Mouse (Mus musculus) neural tube, embryonic 11.5 days (tissue): ENCODE measurements around the gene Dennd1a. TPM values are rescaled to one million over a fixed set of nuclear protein-coding genes. Genes with fewer than 3 reads are reported as not detected.

Experiments used
- ATAC-seq: fragments of 200-750 bp; cut with Nextera tagmentation; 2 replicates; pipeline ENCODE4 v1.8.0; 2017; ENCODE audit warnings: moderate number of reproducible peaks, mild to moderate bottlenecking, moderate TSS enrichment, moderate library complexity; ENCODE audit not compliant: insufficient read depth, low FRiP score, low TSS enrichment
- DNase-seq: peaks from one replicate; pipeline ENCODE4 v3.0.0-alpha.2; 2015; ENCODE audit warnings: low spot score
- H3K27ac ChIP-seq: fragments of 300-500 bp; sonication (generic); 2 replicates; pipeline ENCODE4 v1.5.1; 2014; ENCODE audit warnings: low read depth, mild to moderate bottlenecking, low read length
- H3K27me3 ChIP-seq: fragments of 300-500 bp; sonication (generic); 2 replicates; pipeline ENCODE4 v1.6.1; 2014; ENCODE audit warnings: mild to moderate bottlenecking, low read length, mixed read lengths; ENCODE audit not compliant: control insufficient read depth, insufficient read depth
- H3K36me3 ChIP-seq: fragments of 300-500 bp; sonication (generic); 2 replicates; pipeline ENCODE4 v1.6.1; 2014; ENCODE audit warnings: mild to moderate bottlenecking, low read length, moderate library complexity, mixed read lengths; ENCODE audit not compliant: control insufficient read depth, insufficient read depth
- H3K4me1 ChIP-seq: fragments of 300-500 bp; sonication (generic); 2 replicates; pipeline ENCODE4 v1.6.1; 2014; ENCODE audit warnings: low read length, mixed read lengths; ENCODE audit not compliant: control insufficient read depth, insufficient read depth
- H3K4me2 ChIP-seq: fragments of 300-500 bp; sonication (generic); 2 replicates; pipeline ENCODE4 v1.6.1; 2014; ENCODE audit warnings: low read depth, mild to moderate bottlenecking, moderate library complexity
- H3K4me3 ChIP-seq: fragments of 300-500 bp; sonication (generic); 2 replicates; pipeline ENCODE4 v1.5.1; 2014; ENCODE audit warnings: low read depth, low read length
- H3K9ac ChIP-seq: fragments of 300-500 bp; sonication (generic); 2 replicates; pipeline ENCODE4 v1.6.1; 2014; ENCODE audit warnings: mild to moderate bottlenecking, low read length
- H3K9me3 ChIP-seq: fragments of 300-500 bp; sonication (generic); 2 replicates; pipeline ENCODE4 v1.6.1; 2016; ENCODE audit warnings: low read length; ENCODE audit not compliant: control insufficient read depth
- WGBS: fragments of 180-500 bp; shearing (Covaris S2); extraction: QIAGEN DNeasy Blood & Tissue Kit; methylation state at CpG from one replicate; pipeline ENCODE4 v1.1.7; 2014; 5-methylcytosine and 5-hydroxymethylcytosine counted together
- polyA plus RNA-seq: library from polyadenylated mRNA; unstranded; fragments of >200 nt; fragmentation: Nextera tagmentation; extraction: Ambion mirVana; gene quantifications from 2 replicates; pipeline ENCODE4 v1.2.1, GENCODE M21; 2014

Dennd1a gene
- polyA plus RNA-seq, 1 experiment from 2014 or later = 7.3 TPM

DNA sequence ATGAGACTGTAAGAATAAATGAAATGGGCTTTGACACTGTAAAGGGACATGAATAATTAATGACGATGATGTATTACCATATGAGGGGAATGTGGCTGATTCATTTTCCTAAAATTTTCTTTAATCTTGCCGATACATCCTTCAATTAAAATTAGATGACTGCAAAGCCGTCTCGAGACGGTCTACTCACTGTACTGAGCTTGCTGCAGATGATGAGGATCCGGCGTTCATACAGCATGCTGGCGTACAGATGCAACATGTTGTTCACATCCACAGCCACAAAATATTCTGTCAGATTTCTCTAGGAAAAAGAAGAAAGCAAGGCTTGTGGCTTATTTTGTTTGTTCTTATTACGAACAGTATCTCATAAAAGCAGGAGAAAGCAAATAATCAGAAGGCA lies 266.0 kb downstream of the Dennd1a start:
- Histone ChIP-seq H3K9ac (no peak overlapping the region), H3K4me2 (no peak overlapping the region), H3K27ac (no peak overlapping the region), H3K9me3 (no peaks in the 10 kb centered on the region), H3K4me3 (no peak overlapping the region), H3K27me3 (no peaks in the 10 kb centered on the region), H3K4me1 (no peaks in the 10 kb centered on the region), H3K36me3 (no peaks in the 10 kb centered on the region)
- 94% methylated on average over 9 of the region's 9 CpGs for WGBS
- no peak for DNase-seq
- ATAC-seq = no peak

GRCm38 (mm10) chr2:38014702-38015101 lies 272.5 kb downstream of the Dennd1a start:
- Histone ChIP-seq H3K4me2 (no peak overlapping the region), H3K27me3 (no peaks in the 10 kb centered on the region), H3K4me3 (no peak overlapping the region), H3K36me3 (no peaks in the 10 kb centered on the region), H3K4me1 (no peaks in the 10 kb centered on the region), H3K9ac (no peak overlapping the region), H3K27ac (no peak overlapping the region), H3K9me3 (no peaks in the 10 kb centered on the region)
- WGBS = 100% methylated on average over 1 of the region's 1 CpGs
- no peak for ATAC-seq
- DNase-seq = no peak

DNA sequence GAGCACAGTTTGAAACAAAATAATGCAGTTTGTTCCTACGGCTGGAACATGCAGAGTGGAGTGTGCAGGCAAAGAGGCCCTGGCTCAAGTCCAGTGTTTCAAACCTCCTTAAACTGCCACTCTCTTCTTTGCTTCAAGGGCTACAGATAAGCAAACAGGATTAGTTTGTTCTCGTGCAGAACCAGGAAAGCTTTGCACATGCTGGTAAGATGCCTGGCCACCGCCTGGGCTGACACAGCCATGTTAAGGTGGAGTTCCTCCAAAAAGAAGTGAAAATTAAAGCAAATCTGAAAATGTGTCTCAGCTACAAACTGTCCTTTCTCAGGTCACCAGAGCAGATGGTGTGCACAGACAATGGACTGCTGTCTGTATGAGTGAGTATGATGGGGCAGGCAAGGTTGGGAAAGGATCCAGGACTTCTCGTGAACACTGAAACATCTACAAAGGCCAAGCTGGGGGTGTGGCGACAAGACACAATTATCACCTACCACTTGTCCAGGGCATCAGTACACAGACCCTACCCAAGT lies 273.3 kb downstream of the Dennd1a start:
- 72% methylated on average over 5 of the region's 5 CpGs for WGBS
- Histone ChIP-seq H3K27me3 (no peaks in the 10 kb centered on the region), H3K4me3 (no peak overlapping the region), H3K9me3 (no peaks in the 10 kb centered on the region), H3K4me1 (no peaks in the 10 kb centered on the region), H3K36me3 (no peaks in the 10 kb centered on the region), H3K27ac (no peak overlapping the region), H3K4me2 (no peak overlapping the region), H3K9ac (no peak overlapping the region)
- DNase-seq (no peak), ATAC-seq (no peak)

- H3K9ac ChIP-seq = no peak overlapping the region
- 82% methylated on average over 1 of the region's 1 CpGs for WGBS
- H3K9me3 ChIP-seq = no peaks in the 10 kb centered on the region
- DNase-seq (no peak), ATAC-seq (no peak)
- H3K4me1 ChIP-seq = no peaks in the 10 kb centered on the region
- H3K4me3 ChIP-seq = no peak overlapping the region
- no peak overlapping the region for H3K27ac ChIP-seq
- H3K27me3 ChIP-seq = no peaks in the 10 kb centered on the region
- no peak overlapping the region for H3K4me2 ChIP-seq
- no peaks in the 10 kb centered on the region for H3K36me3 ChIP-seq
Measured at GRCm38 (mm10) chr2:38007238-38007637, 280.0 kb downstream of the Dennd1a start.

GRCm38 (mm10) chr2:38003183-38003680 lies 284.0 kb downstream of the Dennd1a start:
- ATAC-seq (no peak), DNase-seq (no peak)
- no peaks in the 10 kb centered on the region for H3K36me3 ChIP-seq
- no peaks in the 10 kb centered on the region for H3K4me1 ChIP-seq
- 85% methylated on average over 9 of the region's 9 CpGs for WGBS
- no peak overlapping the region for H3K9ac ChIP-seq
- H3K9me3 ChIP-seq = no peaks in the 10 kb centered on the region
- no peak overlapping the region for H3K4me3 ChIP-seq
- H3K27ac ChIP-seq = no peak overlapping the region
- no peaks in the 10 kb centered on the region for H3K27me3 ChIP-seq
- no peak overlapping the region for H3K4me2 ChIP-seq

- H3K4me1 ChIP-seq = no peaks in the 10 kb centered on the region
- DNase-seq (no peak), ATAC-seq (no peak)
- 92% methylated on average over 1 of the region's 1 CpGs for WGBS
- no peak overlapping the region for H3K4me2 ChIP-seq
- no peaks in the 10 kb centered on the region for H3K36me3 ChIP-seq
- no peak overlapping the region for H3K9ac ChIP-seq
- H3K27ac ChIP-seq = no peak overlapping the region
- H3K4me3 ChIP-seq = no peak overlapping the region
- no peaks in the 10 kb centered on the region for H3K27me3 ChIP-seq
- no peaks in the 10 kb centered on the region for H3K9me3 ChIP-seq
Measured at GRCm38 (mm10) chr2:38001004-38001403, 286.2 kb downstream of the Dennd1a start.

DNA sequence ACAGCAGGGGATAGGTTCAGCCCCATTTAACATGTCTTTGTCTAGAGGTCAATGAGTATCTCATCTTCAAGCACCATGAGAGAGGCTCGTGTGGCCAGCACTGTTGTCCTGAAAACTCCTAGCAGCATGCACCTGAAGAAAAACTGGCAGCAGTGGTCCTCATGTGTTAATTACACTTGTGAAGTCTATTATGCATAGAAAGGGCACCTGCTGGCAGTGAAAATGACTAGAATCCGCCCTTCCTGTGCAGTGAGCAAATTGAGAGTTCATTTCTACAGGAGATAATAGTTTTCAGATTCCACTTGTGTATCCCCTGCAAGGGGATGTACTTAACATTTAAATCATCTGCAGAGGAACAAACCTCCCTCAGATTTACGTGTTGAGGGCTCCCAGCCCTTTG lies 289.2 kb downstream of the Dennd1a start:
- Histone ChIP-seq H3K4me2 (no peak overlapping the region), H3K27me3 (no peaks in the 10 kb centered on the region), H3K4me3 (no peak overlapping the region), H3K9me3 (no peaks in the 10 kb centered on the region), H3K36me3 (no peaks in the 10 kb centered on the region), H3K9ac (no peak overlapping the region), H3K4me1 (no peaks in the 10 kb centered on the region), H3K27ac (no peak overlapping the region)
- ATAC-seq (no peak), DNase-seq (no peak)
- 32% methylated on average over 3 of the region's 3 CpGs for WGBS

GRCm38 (mm10) chr2:37989091-37989490 lies 298.1 kb downstream of the Dennd1a start:
- Histone ChIP-seq H3K27me3 (no peaks in the 10 kb centered on the region), H3K27ac (no peak overlapping the region), H3K9ac (no peak overlapping the region), H3K36me3 (no peaks in the 10 kb centered on the region), H3K9me3 (no peaks in the 10 kb centered on the region), H3K4me1 (no peaks in the 10 kb centered on the region), H3K4me2 (no peak overlapping the region), H3K4me3 (no peak overlapping the region)
- ATAC-seq = no peak
- no peak for DNase-seq
- 90% methylated on average over 3 of the region's 3 CpGs for WGBS

GRCm38 (mm10) chr2:37988301-37988700 lies 298.9 kb downstream of the Dennd1a start:
- Histone ChIP-seq H3K4me1 (no peaks in the 10 kb centered on the region), H3K9me3 (no peaks in the 10 kb centered on the region), H3K36me3 (no peaks in the 10 kb centered on the region), H3K4me3 (no peak overlapping the region), H3K9ac (no peak overlapping the region), H3K27ac (no peak overlapping the region), H3K4me2 (no peak overlapping the region), H3K27me3 (no peaks in the 10 kb centered on the region)
- whole genome bisulfite sequencing = 93% methylated on average over 1 of the region's 1 CpGs
- DNase-seq (no peak), ATAC-seq (no peak)
